Mouse (Mus musculus) forebrain, embryonic 14.5 days (tissue): ENCODE results near the gene Arhgef2. TPM values are rescaled to one million over a fixed set of nuclear protein-coding genes. Genes with fewer than 3 reads are reported as not detected.

Source experiments
- ATAC-seq: fragments of 200-750 bp; cut with Nextera tagmentation; 2 replicates; pipeline ENCODE4 v1.8.0; 2017; ENCODE audit warnings: mild to moderate bottlenecking, moderate library complexity
- DNase-seq: peaks from one replicate; pipeline ENCODE4 v3.0.0-alpha.2; 2015; ENCODE audit warnings: low spot score
- H3K27ac ChIP-seq: fragments of 300-500 bp; sonication (generic); 2 replicates; pipeline ENCODE4 v1.5.1; 2014; ENCODE audit warnings: low read depth, mild to moderate bottlenecking, control low read depth, low read length, moderate library complexity
- H3K27me3 ChIP-seq: fragments of 300-500 bp; sonication (generic); replicated peaks from 2 replicates; pipeline ENCODE4 v1.6.1; 2014; ENCODE audit warnings: low read length, control low read depth, mixed read lengths; ENCODE audit not compliant: control insufficient read depth, insufficient read depth
- H3K36me3 ChIP-seq: fragments of 300-500 bp; sonication (generic); 2 replicates; pipeline ENCODE4 v1.6.1; 2014; ENCODE audit warnings: low read length, control low read depth; ENCODE audit not compliant: control insufficient read depth, insufficient read depth
- H3K4me1 ChIP-seq: fragments of 300-500 bp; sonication (generic); 2 replicates; pipeline ENCODE4 v1.6.1; 2014; ENCODE audit warnings: antibody characterized with exemption, low read length, control low read depth; ENCODE audit not compliant: control insufficient read depth, insufficient read depth
- H3K4me2 ChIP-seq: fragments of 300-500 bp; sonication (generic); 2 replicates; pipeline ENCODE4 v1.6.1; 2014; ENCODE audit warnings: mild to moderate bottlenecking, control low read depth, low read length
- H3K4me3 ChIP-seq: fragments of 300-500 bp; sonication (generic); 2 replicates; pipeline ENCODE4 v1.5.1; 2014; ENCODE audit warnings: low read depth, low read length, control low read depth
- H3K9ac ChIP-seq: fragments of 300-500 bp; sonication (generic); 2 replicates; pipeline ENCODE4 v1.6.1; 2014; ENCODE audit warnings: mild to moderate bottlenecking, low read length, control low read depth, moderate library complexity
- H3K9me3 ChIP-seq: fragments of 300-500 bp; sonication (generic); replicated peaks from 2 replicates; pipeline ENCODE4 v1.6.1; 2016; ENCODE audit warnings: low read length, control low read depth, mixed read lengths; ENCODE audit not compliant: control insufficient read depth
- WGBS: fragments of 180-500 bp; shearing (Covaris S2); extraction: QIAGEN DNeasy Blood & Tissue Kit; methylation state at CpG from one replicate; pipeline ENCODE4 v1.1.7; 2014; 5-methylcytosine and 5-hydroxymethylcytosine counted together
- polyA plus RNA-seq: library from polyadenylated mRNA; unstranded; fragments of >200 nt; fragmentation: Nextera tagmentation; extraction: Ambion mirVana; gene quantifications from 2 replicates; pipeline ENCODE4 v1.2.1, GENCODE M21; 2014

Arhgef2 gene
- polyA plus RNA-seq, 1 experiment from 2014 or later, result 90.6 TPM

DNA sequence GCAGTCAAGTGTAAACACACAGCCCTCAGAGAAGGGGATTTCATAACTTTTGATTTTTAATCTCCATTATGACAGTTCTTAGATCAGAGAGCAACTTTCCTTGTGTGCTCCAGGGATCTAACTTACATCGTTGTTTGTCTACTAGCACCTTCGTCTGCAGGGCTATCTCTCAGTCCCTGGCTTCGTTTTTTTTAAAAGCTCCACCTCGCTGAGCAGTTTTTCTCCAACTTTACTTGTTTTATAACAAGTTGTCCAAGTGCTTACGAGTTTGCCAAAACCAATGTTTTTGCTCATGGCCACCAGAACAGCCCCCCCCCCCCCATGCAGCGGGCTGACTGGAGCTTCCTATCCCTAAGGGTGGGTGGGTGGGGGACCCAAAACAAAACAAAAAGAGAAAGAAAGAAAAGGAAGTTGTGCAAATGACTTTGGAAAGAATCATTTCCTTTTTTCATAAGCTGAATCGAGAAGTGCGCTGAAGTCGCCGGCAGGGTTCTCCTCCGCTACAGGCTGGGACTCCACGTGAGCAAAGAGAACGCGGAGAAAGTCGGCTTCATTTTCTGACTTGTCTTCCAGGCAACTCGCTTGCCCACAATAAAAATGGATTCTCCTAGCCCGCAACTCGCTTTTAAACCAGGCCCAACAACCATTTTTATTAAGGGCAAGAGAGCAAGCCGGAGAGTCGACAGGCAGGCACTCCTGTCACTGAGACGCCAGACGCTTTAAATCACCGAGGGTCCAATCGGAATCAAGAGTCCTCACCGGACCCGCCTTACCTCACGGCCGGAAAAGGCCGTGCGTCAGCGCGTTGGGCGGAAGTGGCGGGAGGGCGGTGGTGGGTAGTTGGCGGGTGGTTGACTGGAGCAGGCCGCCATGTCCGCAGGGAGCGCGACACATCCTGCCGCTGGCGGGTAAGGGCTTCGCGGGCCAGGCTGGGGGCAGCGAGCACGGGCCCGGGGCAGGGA lies 79.5 kb downstream of the Arhgef2 start, which contains the start of gene Khdc4:
TSS of gene Khdc4 (plus strand) at position 824 of the 962 bp plus-strand sequence.
- H3K36me3 ChIP-seq, result peaks cover 27% of the 10 kb centered on the region
- ATAC-seq, result peak; percentile 99
- DNase-seq, result peak; percentile 100
- under 1% methylated on average over 47 of the region's 47 CpGs for WGBS
- no peaks in the 10 kb centered on the region; the same call in 1 of the 2 replicates for H3K9me3 ChIP-seq
- peak within 1 kb of the TSS; percentile 96 for H3K27ac ChIP-seq
- H3K9ac ChIP-seq, result peak within 1 kb of the TSS; percentile 97
- no peaks in the 10 kb centered on the region for H3K27me3 ChIP-seq
- H3K4me2 ChIP-seq, result peak within 1 kb of the TSS; percentile 89
- H3K4me3 ChIP-seq, result peak within 1 kb of the TSS; percentile 88
- H3K4me1 ChIP-seq, result peaks cover 14% of the 10 kb centered on the region

- Histone ChIP-seq H3K4me2 (peak overlapping the region; percentile 89), H3K27ac (peak overlapping the region; percentile 96), H3K27me3 (no peaks in the 10 kb centered on the region), H3K9ac (peak overlapping the region; percentile 97), H3K4me3 (peak overlapping the region; percentile 88), H3K36me3 (peaks cover 35% of the 10 kb centered on the region), H3K4me1 (peaks cover 14% of the 10 kb centered on the region), H3K9me3 (no peaks in the 10 kb centered on the region; the same call in 1 of the 2 replicates)
- DNase-seq (peak; percentile 75), ATAC-seq (peak; percentile 71)
- WGBS, result under 1% methylated on average over 44 of the region's 45 CpGs
These were observed 80.2 kb downstream of the Arhgef2 start for GRCm38 (mm10) chr3:88685958-88686451.

- Histone ChIP-seq H3K36me3 (peaks cover 44% of the 10 kb centered on the region), H3K27me3 (no peaks in the 10 kb centered on the region), H3K9ac (peak overlapping the region; percentile 97), H3K4me3 (peak overlapping the region; percentile 88), H3K4me2 (peak overlapping the region; percentile 89), H3K27ac (0 out of 2 replicates have a peak overlapping the region, but pooled peaks have one; percentile 96), H3K4me1 (peaks cover 14% of the 10 kb centered on the region), H3K9me3 (no peaks in the 10 kb centered on the region; the same call in 1 of the 2 replicates)
- ATAC-seq, result no peak
- WGBS, result 57% methylated on average over 13 of the region's 13 CpGs
- no peak for DNase-seq
These were observed 81.2 kb downstream of the Arhgef2 start for GRCm38 (mm10) chr3:88686734-88687611.

GRCm38 (mm10) chr3:88689079-88689478 lies 83.3 kb downstream of the Arhgef2 start:
- Histone ChIP-seq H3K9ac (no peak overlapping the region), H3K36me3 (peaks cover 61% of the 10 kb centered on the region), H3K4me3 (no peak overlapping the region), H3K27ac (no peak overlapping the region), H3K4me2 (no peak overlapping the region), H3K9me3 (no peaks in the 10 kb centered on the region), H3K27me3 (no peaks in the 10 kb centered on the region), H3K4me1 (peaks cover 14% of the 10 kb centered on the region)
- WGBS, result 93% methylated on average over 5 of the region's 5 CpGs
- DNase-seq, result no peak
- ATAC-seq, result no peak

DNA sequence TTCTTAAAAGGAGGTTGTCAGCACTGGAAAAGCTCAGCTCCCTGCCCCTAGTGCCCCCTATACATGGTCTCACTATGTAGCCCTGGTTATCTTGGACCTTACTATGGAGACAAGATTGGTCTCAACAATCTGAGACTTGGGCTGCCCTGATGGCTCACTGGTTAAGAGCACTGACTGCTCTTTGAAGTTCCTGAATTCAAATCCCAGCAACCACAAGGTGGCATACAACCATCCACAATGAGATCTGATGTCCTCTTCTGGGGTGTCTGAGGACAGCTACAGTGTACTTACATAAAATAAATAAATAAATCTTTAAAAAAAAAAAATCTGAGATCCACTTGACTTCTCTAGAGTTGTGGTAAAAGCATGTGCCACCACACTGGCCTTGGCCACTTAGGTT lies 89.8 kb downstream of the Arhgef2 start:
- no peaks in the 10 kb centered on the region for H3K9me3 ChIP-seq
- no peaks in the 10 kb centered on the region for H3K27me3 ChIP-seq
- H3K9ac ChIP-seq, result no peak overlapping the region
- H3K4me3 ChIP-seq, result no peak overlapping the region
- ATAC-seq (no peak), DNase-seq (no peak)
- no peaks in the 10 kb centered on the region for H3K4me1 ChIP-seq
- H3K36me3 ChIP-seq, result peaks cover 96% of the 10 kb centered on the region
- H3K27ac ChIP-seq, result no peak overlapping the region
- no peak overlapping the region for H3K4me2 ChIP-seq

Other genes starting within 250 kb of the Arhgef2 start
- gene Paqr6, start 241.4 kb upstream of the Arhgef2 start, polyA plus RNA-seq, result 0.22 and 0.30 TPM in 2 replicates
- not detected in 2 replicates for gene Bglap3, start 233.2 kb upstream of the Arhgef2 start, polyA plus RNA-seq
- gene Bglap2, start 227.3 kb upstream of the Arhgef2 start, polyA plus RNA-seq, result not detected in 2 replicates
- not detected in 2 replicates for gene Bglap, start 221.5 kb upstream of the Arhgef2 start, polyA plus RNA-seq
- 63.2 and 70.6 TPM in 2 replicates for gene Pmf1, start 195.6 kb upstream of the Arhgef2 start, polyA plus RNA-seq
- gene Slc25a44, start 180.8 kb upstream of the Arhgef2 start, polyA plus RNA-seq, result 30.8 and 36.1 TPM in 2 replicates
- 12.2 and 15.2 TPM in 2 replicates for gene Sema4a, start 144.8 kb upstream of the Arhgef2 start, polyA plus RNA-seq
- gene Lmna, start 96.0 kb upstream of the Arhgef2 start, polyA plus RNA-seq, result 18.0 and 28.5 TPM in 2 replicates
- 48.8 and 50.1 TPM in 2 replicates for gene Mex3a, start 73.6 kb upstream of the Arhgef2 start, polyA plus RNA-seq
- gene Rab25, start 57.7 kb upstream of the Arhgef2 start, polyA plus RNA-seq, result not detected in 2 replicates
- gene Lamtor2, start 52.9 kb upstream of the Arhgef2 start, polyA plus RNA-seq, result 107 and 122 TPM in 2 replicates
- gene Ubqln4, start 52.2 kb upstream of the Arhgef2 start, polyA plus RNA-seq, result 40.5 and 43.3 TPM in 2 replicates
- 135 and 155 TPM in 2 replicates for gene Ssr2, start 30.1 kb upstream of the Arhgef2 start, polyA plus RNA-seq
- not detected in 2 replicates for gene Rxfp4, start 47.2 kb downstream of the Arhgef2 start, polyA plus RNA-seq
- 71.7 and 86.6 TPM in 2 replicates for gene Khdc4, start 79.8 kb downstream of the Arhgef2 start, polyA plus RNA-seq
- gene Rit1, start 110.9 kb downstream of the Arhgef2 start, polyA plus RNA-seq, result 57.8 and 59.0 TPM in 2 replicates
- 188 and 214 TPM in 2 replicates for gene Syt11, start 169.2 kb downstream of the Arhgef2 start, polyA plus RNA-seq
- 12.3 and 13.6 TPM in 2 replicates for gene Gon4l, start 229.3 kb downstream of the Arhgef2 start, polyA plus RNA-seq